Mouse (Mus musculus): ENCODE measurements around the gene Atg4c.

GRCm38 (mm10) chr4:99156641-99157307 is 37.0 kb upstream of the Atg4c start:
- TF ChIP-seq CTCF (IDR thresholded peaks at IDR 0.05; ENCODE audit: low read depth) (no peak), EP300 (IDR thresholded peaks at IDR 0.05; ENCODE audit: low read depth) (no peak)

All from liver, postnatal 0 days (tissue).